Mouse (Mus musculus): ENCODE measurements around the gene Map6.

Gene Map6

GRCm38 (mm10) chr7:99261900-99262299, 5.3 kb upstream of the Map6 start:
- in situ Hi-C loops (cut with MboI, MseI): no loop called here

GRCm38 (mm10) chr7:99263509-99263908, 3.7 kb upstream of the Map6 start:
- in situ Hi-C loops (cut with MboI, MseI): no loop called here

- in situ Hi-C loops (cut with MboI, MseI): no loop called here
These were observed 2.6 kb upstream of the Map6 start for GRCm38 (mm10) chr7:99264597-99264996.

- in situ Hi-C loops (cut with MboI, MseI): no loop called here
These were observed 754 bp downstream of the Map6 start for GRCm38 (mm10) chr7:99267897-99268505.

- in situ Hi-C loops (cut with MboI, MseI): no loop called here
These were observed 1.3 kb downstream of the Map6 start for GRCm38 (mm10) chr7:99268506-99268900.

GRCm38 (mm10) chr7:99268951-99269945, 2.0 kb downstream of the Map6 start:
- in situ Hi-C loops (cut with MboI, MseI): no loop called here

GRCm38 (mm10) chr7:99271630-99272029, 4.4 kb downstream of the Map6 start:
- in situ Hi-C loops (cut with MboI, MseI): no loop called here

GRCm38 (mm10) chr7:99275131-99275530, 7.9 kb downstream of the Map6 start:
- in situ Hi-C loops (cut with MboI, MseI): no loop called here

- in situ Hi-C loops (cut with MboI, MseI): no loop called here
These were observed 9.4 kb downstream of the Map6 start for GRCm38 (mm10) chr7:99276679-99277078.

GRCm38 (mm10) chr7:99278309-99278708, 11.1 kb downstream of the Map6 start:
- in situ Hi-C loops (cut with MboI, MseI): no loop called here

GRCm38 (mm10) chr7:99279586-99279985, 12.3 kb downstream of the Map6 start:
- in situ Hi-C loops (cut with MboI, MseI): no loop called here

- in situ Hi-C loops (cut with MboI, MseI): no loop called here
These were observed 20.0 kb downstream of the Map6 start for GRCm38 (mm10) chr7:99287287-99287686.

GRCm38 (mm10) chr7:99290008-99290407, 22.8 kb downstream of the Map6 start:
- in situ Hi-C loops (cut with MboI, MseI): no loop called here

- in situ Hi-C loops (cut with MboI, MseI): no loop called here
These were observed 23.7 kb downstream of the Map6 start for GRCm38 (mm10) chr7:99290925-99291324.

GRCm38 (mm10) chr7:99294198-99294780, 27.0 kb downstream of the Map6 start:
- in situ Hi-C loops (cut with MboI, MseI): no loop called here

- in situ Hi-C loops (cut with MboI, MseI): no loop called here
These were observed 27.9 kb downstream of the Map6 start for GRCm38 (mm10) chr7:99295104-99295503.

GRCm38 (mm10) chr7:99300650-99301175, 33.5 kb downstream of the Map6 start:
- in situ Hi-C loops (cut with MboI, MseI): no loop called here

- in situ Hi-C loops (cut with MboI, MseI): no loop called here
These were observed 36.8 kb downstream of the Map6 start for GRCm38 (mm10) chr7:99304029-99304428.

GRCm38 (mm10) chr7:99304949-99305372, 37.7 kb downstream of the Map6 start:
- in situ Hi-C loops (cut with MboI, MseI): no loop called here

GRCm38 (mm10) chr7:99305688-99306087, 38.4 kb downstream of the Map6 start:
- in situ Hi-C loops (cut with MboI, MseI): no loop called here

GRCm38 (mm10) chr7:99306640-99307039, 39.4 kb downstream of the Map6 start:
- in situ Hi-C loops (cut with MboI, MseI): no loop called here

- in situ Hi-C loops (cut with MboI, MseI): loop anchor here in 1 of 2 experiments (10.0 kb wide), 1 partner anchor 1093 kb away; no protein-coding TSS in a partner anchor
These were observed 44.2 kb downstream of the Map6 start for GRCm38 (mm10) chr7:99311433-99311832.
